Mouse (Mus musculus): ENCODE results near the gene Mdk.

- TF ChIP-seq GATA1 (IDR thresholded peaks at IDR 0.05; ENCODE audit: low read length) (no peak), TAL1 (IDR thresholded peaks at IDR 0.05; ENCODE audit: low read length) (no peak)
These were observed 12.0 kb downstream of the Mdk start for GRCm38 (mm10) chr2:91920130-91920529.

All from erythroblast, embryonic 14.5 days (primary cell).